Mouse (Mus musculus): ENCODE data around the gene Irgq.

DNA sequence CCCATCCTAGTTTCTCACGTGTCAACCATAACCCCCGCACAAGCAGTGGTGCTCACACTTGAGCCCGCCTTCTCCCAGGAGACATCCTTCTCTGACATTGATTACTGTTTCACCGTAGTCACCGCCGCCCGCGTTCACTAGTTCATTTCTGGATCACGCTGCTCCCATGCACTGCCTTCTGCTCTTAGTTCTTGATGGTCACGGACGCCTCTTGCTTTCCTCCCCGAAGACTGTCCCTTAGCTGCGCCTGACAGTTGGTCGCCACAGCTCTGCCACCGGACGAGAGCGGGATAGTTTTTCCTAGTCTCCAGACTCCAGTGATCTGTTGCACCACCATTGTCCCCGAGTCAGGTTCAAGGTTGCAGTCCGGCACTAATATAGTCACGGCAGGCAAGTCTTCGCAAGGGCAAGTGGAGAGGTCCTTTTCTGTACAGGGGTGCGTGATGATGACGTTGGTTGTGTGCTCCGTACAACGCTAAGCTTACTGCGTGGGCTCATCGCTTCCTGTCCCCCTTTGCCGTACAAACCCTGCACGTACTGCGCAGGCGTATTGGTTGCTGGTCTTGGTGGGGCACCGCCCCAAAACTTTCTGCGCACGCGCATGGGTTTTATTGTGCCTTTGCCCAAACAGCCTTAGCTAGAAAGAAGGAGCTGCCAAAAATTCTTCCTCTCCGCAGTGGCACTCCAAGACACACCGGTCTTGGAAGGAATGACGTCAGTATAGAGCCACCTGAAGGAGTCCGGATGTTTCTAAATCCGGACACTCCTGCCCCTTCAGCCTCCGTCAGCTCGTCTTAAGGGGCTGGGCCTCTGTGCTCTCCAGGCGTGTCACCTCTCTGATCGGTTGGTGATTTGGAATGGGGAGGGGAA is at the start of gene Irgq:
- no peak for TF ChIP-seq CTCF (conservative IDR thresholded peaks at IDR 0.05; ENCODE audit: insufficient read depth, insufficient read length, low read depth, low read length)
- peak; percentile 49 for TF ChIP-seq POLR2A (IDR thresholded peaks at IDR 0.05; ENCODE audit: low read depth, low read length)

Data from kidney, adult 2 months (tissue).